Mouse (Mus musculus) C2C12 (cell line): ENCODE measurements at regions not wholly inside any gene's neighbourhood (a gene's known extent, or its start where the extent isn't known, plus 50 kb on each side); places are given as distances from the start of the nearest gene placed in this dataset.

Experiments used
- CTCF ChIP-seq: IDR thresholded peaks from one replicate; pipeline ENCODE4 v1.5.1; 2011; ENCODE audit not compliant: control insufficient read depth, insufficient read depth, insufficient read length
- FOSL1 ChIP-seq: IDR thresholded peaks from one replicate; pipeline ENCODE4 v1.8.0; 2011; ENCODE audit warnings: mild to moderate bottlenecking, low read length; ENCODE audit not compliant: poor library complexity, insufficient read depth, severe bottlenecking
- USF1 ChIP-seq: IDR thresholded peaks from one replicate; pipeline ENCODE4 v1.6.1; 2011; ENCODE audit warnings: low read depth, mild to moderate bottlenecking, control low read depth, moderate library complexity

DNA sequence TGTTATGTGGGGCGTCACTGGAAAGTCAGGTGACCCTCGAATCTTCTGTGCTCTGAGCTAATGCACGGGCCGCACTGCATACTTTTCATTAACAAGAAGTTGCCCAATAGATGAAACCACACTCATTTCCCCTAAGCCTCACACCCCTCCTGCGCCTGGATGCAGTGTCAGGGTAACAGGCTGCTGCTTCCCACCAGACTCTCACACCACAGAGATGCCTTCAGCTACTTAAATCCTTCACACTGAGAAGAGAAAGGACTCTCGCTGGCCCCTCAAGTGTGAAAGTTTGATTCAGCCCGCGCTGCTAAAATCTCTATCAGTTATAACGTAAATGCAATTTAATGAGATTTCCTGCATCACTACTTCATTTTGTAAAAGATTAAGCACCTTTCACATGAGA lies 54.5 kb upstream of the Ednrb start:
- no peak for TF ChIP-seq FOSL1
- TF ChIP-seq CTCF: no peak
- TF ChIP-seq USF1: no peak
